Mouse (Mus musculus) stomach, postnatal 0 days (tissue): Measurements from ENCODE around the gene Spint2. TPM values are rescaled to one million over a fixed set of nuclear protein-coding genes. Genes with fewer than 3 reads are reported as not detected.
"Not testable (repeated sequence)": the region's sequence is repeated elsewhere in the genome, so short reads cannot be mapped to it uniquely, and the experiment has no call there.

Experiments used
- ATAC-seq: fragments of 200-750 bp; cut with Nextera tagmentation; 2 replicates; pipeline ENCODE4 v1.8.0; 2017; ENCODE audit not compliant: low FRiP score, low TSS enrichment
- DNase-seq: peaks from one replicate; pipeline ENCODE4 v3.0.0-alpha.2; 2016; ENCODE audit warnings: low spot score
- H3K27ac ChIP-seq: fragments of 300-500 bp; sonication (generic); replicated peaks from 2 replicates; pipeline ENCODE4 v1.5.1; 2014; ENCODE audit warnings: mild to moderate bottlenecking, control low read depth
- H3K27me3 ChIP-seq: fragments of 300-500 bp; sonication (generic); 2 replicates; pipeline ENCODE4 v1.6.1; 2014; ENCODE audit warnings: low read length; ENCODE audit not compliant: control insufficient read depth, insufficient read depth
- H3K36me3 ChIP-seq: fragments of 300-500 bp; sonication (generic); 2 replicates; pipeline ENCODE4 v1.6.1; 2014; ENCODE audit warnings: low read length, mixed read lengths; ENCODE audit not compliant: control insufficient read depth, insufficient read depth
- H3K4me1 ChIP-seq: fragments of 300-500 bp; sonication (generic); replicated peaks from 2 replicates; pipeline ENCODE4 v1.6.1; 2014; ENCODE audit warnings: antibody characterized with exemption; ENCODE audit not compliant: control insufficient read depth, insufficient read depth
- H3K4me2 ChIP-seq: fragments of 300-500 bp; sonication (generic); replicated peaks from 2 replicates; pipeline ENCODE4 v1.6.1; 2014; ENCODE audit warnings: low read depth, mild to moderate bottlenecking, control low read depth, moderate library complexity
- H3K4me3 ChIP-seq: fragments of 300-500 bp; sonication (generic); 2 replicates; pipeline ENCODE4 v1.5.1; 2014; ENCODE audit warnings: low read depth, low read length, control low read depth
- H3K9ac ChIP-seq: fragments of 300-500 bp; sonication (generic); 2 replicates; pipeline ENCODE4 v1.6.1; 2014; ENCODE audit warnings: mild to moderate bottlenecking, low read length, control low read depth, mixed read lengths
- H3K9me3 ChIP-seq: fragments of 300-500 bp; sonication (generic); 2 replicates; pipeline ENCODE4 v1.6.1; 2016; ENCODE audit warnings: low read length; ENCODE audit not compliant: control insufficient read depth
- CTCF ChIP-seq: IDR thresholded peaks from 2 replicates; pipeline ENCODE4 v1.5.1; 2016; ENCODE audit warnings: antibody characterized with exemption, low read depth, mild to moderate bottlenecking, moderate library complexity
- EP300 ChIP-seq: optimal IDR thresholded peaks from 2 replicates; pipeline ENCODE3; 2016; ENCODE audit warnings: antibody characterized with exemption
- WGBS: fragments of 180-500 bp; shearing (Covaris S2); extraction: QIAGEN DNeasy Blood & Tissue Kit; methylation state at CpG from one replicate; pipeline ENCODE4 v1.1.7; 2014; 5-methylcytosine and 5-hydroxymethylcytosine counted together
- polyA plus RNA-seq: library from polyadenylated mRNA; unstranded; fragments of >200 nt; fragmentation: Nextera tagmentation; extraction: Ambion mirVana; gene quantifications from 2 replicates; pipeline ENCODE4 v1.2.1, GENCODE M21; 2015

Spint2 gene
- polyA plus RNA-seq, 1 experiment from 2014 or later: 638 TPM

GRCm38 (mm10) chr7:29246015-29246414 is 35.7 kb downstream of the Spint2 start:
- WGBS: 46% methylated on average over 5 of the region's 5 CpGs
- Histone ChIP-seq H3K4me3 (no peak overlapping the region), H3K4me2 (no peak overlapping the region)

GRCm38 (mm10) chr7:29244732-29245416 is 36.8 kb downstream of the Spint2 start:
- Histone ChIP-seq H3K4me3 (no peak overlapping the region), H3K9me3 (no peaks in the 10 kb centered on the region), H3K27ac (no peak overlapping the region), H3K27me3 (no peaks in the 10 kb centered on the region), H3K4me1 (no peaks in the 10 kb centered on the region), H3K4me2 (no peak overlapping the region), H3K36me3 (0 out of 2 replicates have a peak, but pooled peaks cover 2% of the 10 kb centered on the region), H3K9ac (no peak overlapping the region)
- TF ChIP-seq EP300 (no peak), CTCF (peak; percentile 76)
- WGBS: 90% methylated on average over 7 of the region's 7 CpGs
- ATAC-seq (no peak), DNase-seq (no peak)

More at GRCm38 (mm10) chr7:29246015-29246414, 35.7 kb downstream of the Spint2 start:
- H3K4me1 ChIP-seq: no peaks in the 10 kb centered on the region
- H3K27ac ChIP-seq: no peak overlapping the region
- DNase-seq: no peak
- TF ChIP-seq EP300: no peak
- no peak for TF ChIP-seq CTCF
- 0 out of 2 replicates have a peak, but pooled peaks cover 2% of the 10 kb centered on the region for H3K36me3 ChIP-seq
- H3K9ac ChIP-seq: no peak overlapping the region
- no peaks in the 10 kb centered on the region for H3K9me3 ChIP-seq
- no peaks in the 10 kb centered on the region for H3K27me3 ChIP-seq
- ATAC-seq: no peak

GRCm38 (mm10) chr7:29238019-29238967 is 43.4 kb downstream of the Spint2 start, which contains the start of gene Yif1b:
TSS of gene Yif1b (plus strand) at chr7:29238329.
- H3K27ac ChIP-seq: peak within 1 kb of the TSS; percentile 88
- peak; percentile 99 for DNase-seq
- TF ChIP-seq CTCF: peak; percentile 39; the same call in 1 of the 2 replicates
- peak; percentile 92 for TF ChIP-seq EP300
- peak within 1 kb of the TSS; percentile 75 for H3K9ac ChIP-seq
- peak within 1 kb of the TSS; percentile 58 for H3K4me3 ChIP-seq
- under 1% methylated on average over 60 of the region's 60 CpGs for WGBS
- peak within 1 kb of the TSS; percentile 78 for H3K4me2 ChIP-seq
- H3K4me1 ChIP-seq: no peaks in the 10 kb centered on the region; the same call in 1 of the 2 replicates
- peak; percentile 94 for ATAC-seq
- no peaks in the 10 kb centered on the region for H3K36me3 ChIP-seq
- no peaks in the 10 kb centered on the region for H3K9me3 ChIP-seq
- no peaks in the 10 kb centered on the region for H3K27me3 ChIP-seq

- H3K9me3 ChIP-seq, DNase-seq, H3K36me3 ChIP-seq, H3K27me3 ChIP-seq, ATAC-seq, H3K4me1 ChIP-seq: not testable (repeated sequence)
- Histone ChIP-seq H3K4me3 (peak overlapping the region; percentile 27; the same call in 1 of the 2 replicates), H3K9ac (peak overlapping the region; percentile 48; the same call in 1 of the 2 replicates), H3K4me2 (peak overlapping the region; percentile 44), H3K27ac (peak overlapping the region; percentile 88)
- WGBS: 28% methylated on average over 6 of the region's 6 CpGs
Observed at GRCm38 (mm10) chr7:29237596-29237995, 44.1 kb downstream of the Spint2 start.

- ATAC-seq: no peak
- Histone ChIP-seq H3K9me3 (no peaks in the 10 kb centered on the region), H3K9ac (no peak overlapping the region), H3K4me3 (no peak overlapping the region), H3K4me1 (peaks cover 2% of the 10 kb centered on the region; the same call in 1 of the 2 replicates), H3K4me2 (no peak overlapping the region), H3K36me3 (no peaks in the 10 kb centered on the region), H3K27ac (no peak overlapping the region), H3K27me3 (no peaks in the 10 kb centered on the region)
- DNase-seq: no peak
- no peak for TF ChIP-seq CTCF
- TF ChIP-seq EP300: no peak
- 79% methylated on average over 4 of the region's 4 CpGs for WGBS
Observed at GRCm38 (mm10) chr7:29236593-29236992, 45.1 kb downstream of the Spint2 start.
